Mouse (Mus musculus): ENCODE measurements at regions not wholly inside any gene's neighbourhood (a gene's known extent, or its start where the extent isn't known, plus 50 kb on each side); places are given as distances from the start of the nearest gene placed in this dataset.

GRCm38 (mm10) chr13:7374993-7375627 lies 726.5 kb upstream of the Pfkp start:
- H3K4me2 ChIP-seq (ENCODE audit: low read depth), result no peak overlapping the region
- 82% methylated on average over 7 of the region's 7 CpGs for whole genome bisulfite sequencing
- no peak overlapping the region for H3K27ac ChIP-seq (ENCODE audit: low read depth, low read length)
- DNase-seq (ENCODE audit: low spot score) (no peak), ATAC-seq (ENCODE audit: insufficient read depth, low FRiP score, low TSS enrichment) (no peak)
- no peaks in the 10 kb centered on the region for H3K36me3 ChIP-seq (ENCODE audit: control insufficient read depth, insufficient read depth, low read length)
- no peaks in the 10 kb centered on the region for H3K4me1 ChIP-seq (ENCODE audit: control insufficient read depth, insufficient read depth, low read length)
- no peaks in the 10 kb centered on the region for H3K9me3 ChIP-seq (ENCODE audit: control insufficient read depth, low read length)
- no peak overlapping the region for H3K9ac ChIP-seq (ENCODE audit: low read length)
- H3K4me3 ChIP-seq (ENCODE audit: low read depth, low read length), result no peak overlapping the region
- no peaks in the 10 kb centered on the region for H3K27me3 ChIP-seq (ENCODE audit: control insufficient read depth, insufficient read depth, low read length)

DNA sequence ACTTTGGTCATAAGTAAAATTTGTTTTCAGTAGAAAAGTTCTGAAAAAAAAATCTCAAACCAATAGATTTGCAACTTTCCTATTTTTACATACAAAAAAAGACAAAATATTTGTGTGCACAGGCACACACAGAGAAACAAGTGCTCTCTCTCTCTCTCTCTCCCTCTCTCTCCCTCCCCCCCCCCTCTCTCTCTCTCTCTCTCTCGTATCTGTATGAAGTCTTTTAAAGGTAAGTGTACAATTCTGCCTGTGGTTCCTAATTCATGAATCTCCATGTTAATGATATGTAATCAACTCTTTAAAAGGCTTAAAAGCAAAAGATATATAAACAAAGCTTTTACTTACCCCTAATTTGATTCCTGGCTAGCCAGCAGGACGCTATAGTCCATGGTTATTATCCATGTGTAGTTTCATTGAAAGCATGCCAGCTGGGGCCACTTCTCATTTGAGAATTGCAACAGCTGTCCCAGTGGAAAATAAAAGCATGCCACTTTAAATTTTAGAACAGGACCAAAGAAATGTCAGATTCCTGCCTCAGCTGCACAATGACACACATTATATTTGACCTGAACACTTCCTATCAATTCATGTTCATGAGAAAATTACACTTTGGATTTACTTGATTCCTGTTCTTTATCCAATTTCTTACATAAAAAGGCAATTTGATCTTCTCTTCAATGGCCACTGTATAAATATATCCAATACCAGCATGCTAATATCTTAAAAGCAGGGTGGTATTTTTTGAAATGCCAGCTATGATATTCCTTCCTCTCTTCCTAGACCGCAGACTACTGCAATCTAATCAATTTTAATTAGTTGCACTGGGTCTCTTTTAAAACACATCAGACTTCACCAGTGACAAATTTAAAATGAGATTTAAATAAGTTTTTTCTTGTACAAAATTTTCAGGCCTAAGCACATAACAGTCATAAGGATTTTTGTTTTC lies 766.0 kb upstream of the Pfkp start:
- Histone ChIP-seq H3K4me2 (ENCODE audit: low read depth) (no peak overlapping the region), H3K4me3 (ENCODE audit: low read depth, low read length) (no peak overlapping the region), H3K27me3 (ENCODE audit: control insufficient read depth, insufficient read depth, low read length) (no peaks in the 10 kb centered on the region), H3K36me3 (ENCODE audit: control insufficient read depth, insufficient read depth, low read length) (no peaks in the 10 kb centered on the region), H3K9me3 (ENCODE audit: control insufficient read depth, low read length) (no peaks in the 10 kb centered on the region), H3K4me1 (ENCODE audit: control insufficient read depth, insufficient read depth, low read length) (no peaks in the 10 kb centered on the region), H3K27ac (ENCODE audit: low read depth, low read length) (no peak overlapping the region), H3K9ac (ENCODE audit: low read length) (no peak overlapping the region)
- WGBS, result 44% methylated on average over 3 of the region's 3 CpGs
- peak; percentile 76 for ATAC-seq (ENCODE audit: insufficient read depth, low FRiP score, low TSS enrichment)
- peak; percentile 19 for DNase-seq (ENCODE audit: low spot score)

DNA sequence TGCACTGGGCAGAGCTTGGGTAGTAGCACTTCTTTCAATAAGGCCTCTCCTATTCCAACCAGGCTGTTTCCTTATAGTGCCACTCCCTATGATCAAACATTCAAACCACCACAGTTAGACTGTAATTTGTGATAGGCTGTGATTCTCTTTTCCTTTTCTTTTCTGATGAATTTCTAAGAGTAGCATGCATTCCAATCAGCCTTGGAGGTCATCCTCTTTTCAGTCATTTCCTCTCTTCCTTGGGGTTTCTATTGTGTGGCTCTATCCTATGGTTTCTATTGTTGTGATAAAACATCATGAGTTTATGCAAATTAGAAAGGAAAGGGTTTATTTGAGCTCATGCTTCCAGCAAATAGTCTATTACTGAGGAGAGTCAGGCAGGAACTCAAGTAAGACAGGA lies 774.9 kb upstream of the Adarb2 start:
- H3K27me3 ChIP-seq (ENCODE audit: control insufficient read depth, insufficient read depth, low read length), result no peaks in the 10 kb centered on the region
- H3K36me3 ChIP-seq (ENCODE audit: control insufficient read depth, insufficient read depth, low read length), result no peaks in the 10 kb centered on the region
- H3K9me3 ChIP-seq (ENCODE audit: control insufficient read depth, low read length), result no peaks in the 10 kb centered on the region
- H3K9ac ChIP-seq (ENCODE audit: low read length), result no peak overlapping the region
- no peak overlapping the region for H3K4me2 ChIP-seq (ENCODE audit: low read depth)
- no peak for DNase-seq (ENCODE audit: low spot score)
- H3K4me1 ChIP-seq (ENCODE audit: control insufficient read depth, insufficient read depth, low read length), result no peaks in the 10 kb centered on the region
- H3K4me3 ChIP-seq (ENCODE audit: low read depth, low read length), result no peak overlapping the region
- no peak overlapping the region for H3K27ac ChIP-seq (ENCODE audit: low read depth, low read length)
- ATAC-seq (ENCODE audit: insufficient read depth, low FRiP score, low TSS enrichment), result no peak

DNA sequence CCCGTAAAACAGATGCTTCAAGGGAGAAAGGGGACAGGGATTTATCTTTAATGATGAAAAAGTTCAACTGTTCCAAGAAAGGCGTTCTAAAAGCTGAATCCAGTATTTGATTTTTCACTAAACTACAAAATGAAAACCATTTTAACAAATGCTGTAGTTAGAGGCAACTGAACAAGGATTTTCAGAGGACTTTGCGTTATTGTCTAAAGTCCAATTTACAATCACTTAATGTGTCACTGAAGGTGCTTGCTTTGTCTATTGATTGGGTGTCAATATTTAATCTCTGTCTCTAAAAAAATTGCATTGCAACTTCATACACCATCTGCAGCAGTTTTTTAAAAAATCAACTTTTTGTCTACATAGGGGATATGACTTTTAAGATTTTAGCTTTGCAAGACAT lies 773.4 kb upstream of the Adarb2 start:
- Histone ChIP-seq H3K4me1 (ENCODE audit: control insufficient read depth, insufficient read depth, low read length) (no peaks in the 10 kb centered on the region), H3K9ac (ENCODE audit: low read length) (no peak overlapping the region)
- no peak for ATAC-seq (ENCODE audit: insufficient read depth, low FRiP score, low TSS enrichment)

DNA sequence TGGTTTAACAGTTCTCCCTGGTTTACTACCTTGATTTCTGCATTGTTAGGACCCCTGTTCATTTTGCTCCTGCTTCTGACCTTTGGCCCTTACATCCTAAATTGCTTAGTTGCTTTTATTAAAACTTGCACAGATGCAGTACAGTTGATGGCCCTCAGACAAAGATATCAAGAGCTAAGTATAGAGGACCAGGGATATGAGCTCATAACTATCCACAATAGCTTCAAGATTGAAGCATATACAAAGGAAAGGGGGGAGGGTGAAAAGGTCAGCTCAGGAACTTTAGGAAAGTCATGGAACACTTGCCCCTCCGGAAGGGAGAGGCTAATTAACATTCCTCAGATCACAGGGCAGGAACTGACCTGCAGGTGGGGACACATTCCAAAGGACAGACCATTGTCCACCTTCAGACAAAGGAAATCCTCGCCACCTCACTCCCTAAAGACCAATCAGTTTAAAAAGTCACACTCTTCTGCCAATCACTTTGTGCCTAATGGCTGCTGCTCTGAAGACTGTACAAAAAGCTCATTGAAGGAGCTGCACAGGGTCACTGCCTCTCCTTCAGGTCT lies 751.1 kb upstream of the Adarb2 start:
- no peak overlapping the region for H3K9ac ChIP-seq (ENCODE audit: low read length)
- no peak overlapping the region for H3K4me2 ChIP-seq (ENCODE audit: low read depth)
- H3K36me3 ChIP-seq (ENCODE audit: control insufficient read depth, insufficient read depth, low read length), result no peaks in the 10 kb centered on the region
- DNase-seq (ENCODE audit: low spot score) (no peak), ATAC-seq (ENCODE audit: insufficient read depth, low FRiP score, low TSS enrichment) (no peak)
- no peaks in the 10 kb centered on the region for H3K27me3 ChIP-seq (ENCODE audit: control insufficient read depth, insufficient read depth, low read length)
- H3K4me3 ChIP-seq (ENCODE audit: low read depth, low read length), result no peak overlapping the region
- H3K27ac ChIP-seq (ENCODE audit: low read depth, low read length), result no peak overlapping the region
- WGBS, result 26% methylated on average over 2 of the region's 2 CpGs
- no peaks in the 10 kb centered on the region for H3K9me3 ChIP-seq (ENCODE audit: control insufficient read depth, low read length)
- H3K4me1 ChIP-seq (ENCODE audit: control insufficient read depth, insufficient read depth, low read length), result no peaks in the 10 kb centered on the region

More for the DNA sequence above, 773.4 kb upstream of the Adarb2 start:
- 87% methylated on average over 3 of the region's 3 CpGs for WGBS
- no peak overlapping the region for H3K4me3 ChIP-seq (ENCODE audit: low read depth, low read length)
- no peaks in the 10 kb centered on the region for H3K27me3 ChIP-seq (ENCODE audit: control insufficient read depth, insufficient read depth, low read length)
- no peak overlapping the region for H3K4me2 ChIP-seq (ENCODE audit: low read depth)
- no peak for DNase-seq (ENCODE audit: low spot score)
- no peak overlapping the region for H3K27ac ChIP-seq (ENCODE audit: low read depth, low read length)
- H3K36me3 ChIP-seq (ENCODE audit: control insufficient read depth, insufficient read depth, low read length), result no peaks in the 10 kb centered on the region
- no peaks in the 10 kb centered on the region for H3K9me3 ChIP-seq (ENCODE audit: control insufficient read depth, low read length)

- no peaks in the 10 kb centered on the region for H3K4me1 ChIP-seq (ENCODE audit: control insufficient read depth, insufficient read depth, low read length)
- no peak overlapping the region for H3K9ac ChIP-seq (ENCODE audit: low read length)
- ATAC-seq (ENCODE audit: insufficient read depth, low FRiP score, low TSS enrichment), result no peak
- 91% methylated on average over 4 of the region's 4 CpGs for WGBS
- H3K36me3 ChIP-seq (ENCODE audit: control insufficient read depth, insufficient read depth, low read length), result no peaks in the 10 kb centered on the region
- H3K27ac ChIP-seq (ENCODE audit: low read depth, low read length), result no peak overlapping the region
- H3K9me3 ChIP-seq (ENCODE audit: control insufficient read depth, low read length), result no peaks in the 10 kb centered on the region
- DNase-seq (ENCODE audit: low spot score), result no peak
- H3K4me3 ChIP-seq (ENCODE audit: low read depth, low read length), result no peak overlapping the region
- H3K27me3 ChIP-seq (ENCODE audit: control insufficient read depth, insufficient read depth, low read length), result no peaks in the 10 kb centered on the region
- H3K4me2 ChIP-seq (ENCODE audit: low read depth), result no peak overlapping the region
These were observed 727.0 kb upstream of the Adarb2 start for GRCm38 (mm10) chr13:7475661-7476060.

- H3K27ac ChIP-seq (ENCODE audit: low read depth, low read length), result no peak overlapping the region
- H3K9me3 ChIP-seq (ENCODE audit: control insufficient read depth, low read length), result no peaks in the 10 kb centered on the region
- DNase-seq (ENCODE audit: low spot score) (no peak), ATAC-seq (ENCODE audit: insufficient read depth, low FRiP score, low TSS enrichment) (no peak)
- H3K4me1 ChIP-seq (ENCODE audit: control insufficient read depth, insufficient read depth, low read length), result no peaks in the 10 kb centered on the region
- H3K4me2 ChIP-seq (ENCODE audit: low read depth), result no peak overlapping the region
- H3K9ac ChIP-seq (ENCODE audit: low read length), result no peak overlapping the region
- H3K27me3 ChIP-seq (ENCODE audit: control insufficient read depth, insufficient read depth, low read length), result no peaks in the 10 kb centered on the region
- H3K36me3 ChIP-seq (ENCODE audit: control insufficient read depth, insufficient read depth, low read length), result no peaks in the 10 kb centered on the region
- no peak overlapping the region for H3K4me3 ChIP-seq (ENCODE audit: low read depth, low read length)
These were observed 684.6 kb upstream of the Adarb2 start for GRCm38 (mm10) chr13:7518090-7518489.

GRCm38 (mm10) chr13:7524436-7524835 lies 678.2 kb upstream of the Adarb2 start:
- ATAC-seq (ENCODE audit: insufficient read depth, low FRiP score, low TSS enrichment) (no peak), DNase-seq (ENCODE audit: low spot score) (no peak)
- WGBS, result 91% methylated on average over 1 of the region's 1 CpGs
- H3K27me3 ChIP-seq (ENCODE audit: control insufficient read depth, insufficient read depth, low read length), result no peaks in the 10 kb centered on the region
- no peaks in the 10 kb centered on the region for H3K4me1 ChIP-seq (ENCODE audit: control insufficient read depth, insufficient read depth, low read length)
- H3K4me2 ChIP-seq (ENCODE audit: low read depth), result no peak overlapping the region
- H3K4me3 ChIP-seq (ENCODE audit: low read depth, low read length), result no peak overlapping the region
- no peak overlapping the region for H3K9ac ChIP-seq (ENCODE audit: low read length)
- no peaks in the 10 kb centered on the region for H3K9me3 ChIP-seq (ENCODE audit: control insufficient read depth, low read length)
- no peak overlapping the region for H3K27ac ChIP-seq (ENCODE audit: low read depth, low read length)
- no peaks in the 10 kb centered on the region for H3K36me3 ChIP-seq (ENCODE audit: control insufficient read depth, insufficient read depth, low read length)

GRCm38 (mm10) chr13:7538856-7539255 lies 663.8 kb upstream of the Adarb2 start:
- WGBS, result 82% methylated on average over 4 of the region's 4 CpGs
- Histone ChIP-seq H3K4me3 (ENCODE audit: low read depth, low read length) (no peak overlapping the region), H3K4me1 (ENCODE audit: control insufficient read depth, insufficient read depth, low read length) (no peaks in the 10 kb centered on the region), H3K4me2 (ENCODE audit: low read depth) (no peak overlapping the region), H3K27ac (ENCODE audit: low read depth, low read length) (no peak overlapping the region), H3K36me3 (ENCODE audit: control insufficient read depth, insufficient read depth, low read length) (no peaks in the 10 kb centered on the region), H3K9ac (ENCODE audit: low read length) (no peak overlapping the region), H3K27me3 (ENCODE audit: control insufficient read depth, insufficient read depth, low read length) (no peaks in the 10 kb centered on the region), H3K9me3 (ENCODE audit: control insufficient read depth, low read length) (no peaks in the 10 kb centered on the region)
- no peak for DNase-seq (ENCODE audit: low spot score)
- ATAC-seq (ENCODE audit: insufficient read depth, low FRiP score, low TSS enrichment), result no peak
